Mouse (Mus musculus) testis, adult 2 months (tissue): ENCODE measurements at regions not wholly inside any gene's neighbourhood (a gene's known extent, or its start where the extent isn't known, plus 50 kb on each side); places are given as distances from the start of the nearest gene placed in this dataset.

Experiments used
- H3K27ac ChIP-seq: fragments of 200-500 bp; 2 replicates; pipeline ENCODE4 v1.5.1; 2012; ENCODE audit warnings: low read depth, low read length; ENCODE audit not compliant: control insufficient read depth, insufficient read depth
- H3K27me3 ChIP-seq: fragments of 200-500 bp; 2 replicates; pipeline ENCODE4 v1.6.1; 2012; ENCODE audit warnings: mild to moderate bottlenecking, low read length, moderate library complexity; ENCODE audit not compliant: control insufficient read depth, insufficient read depth
- H3K36me3 ChIP-seq: fragments of 200-500 bp; 2 replicates; pipeline ENCODE4 v1.6.1; 2012; ENCODE audit warnings: mild to moderate bottlenecking, low read length; ENCODE audit not compliant: control insufficient read depth, insufficient read depth
- H3K4me1 ChIP-seq: fragments of 200-500 bp; 2 replicates; pipeline ENCODE4 v1.6.1; 2012; ENCODE audit warnings: low read length; ENCODE audit not compliant: control insufficient read depth, insufficient read depth
- H3K4me3 ChIP-seq: fragments of 200-500 bp; 2 replicates; pipeline ENCODE4 v1.5.1; 2012; ENCODE audit warnings: low read depth, mild to moderate bottlenecking, low read length, moderate library complexity, mixed read lengths; ENCODE audit not compliant: control insufficient read depth
- CTCF ChIP-seq: fragments of 200-500 bp; IDR thresholded peaks from 2 replicates; pipeline ENCODE4 v1.5.1; 2012; ENCODE audit warnings: low read depth, mild to moderate bottlenecking, inconsistent platforms, low read length, moderate library complexity; ENCODE audit not compliant: control insufficient read depth, insufficient read depth, insufficient replicate concordance
- POLR2A ChIP-seq: fragments of 200-500 bp; IDR thresholded peaks from 2 replicates; pipeline ENCODE4 v1.6.1; 2012; ENCODE audit warnings: low read depth, mild to moderate bottlenecking, inconsistent platforms, low read length, moderate library complexity; ENCODE audit not compliant: control insufficient read depth

DNA sequence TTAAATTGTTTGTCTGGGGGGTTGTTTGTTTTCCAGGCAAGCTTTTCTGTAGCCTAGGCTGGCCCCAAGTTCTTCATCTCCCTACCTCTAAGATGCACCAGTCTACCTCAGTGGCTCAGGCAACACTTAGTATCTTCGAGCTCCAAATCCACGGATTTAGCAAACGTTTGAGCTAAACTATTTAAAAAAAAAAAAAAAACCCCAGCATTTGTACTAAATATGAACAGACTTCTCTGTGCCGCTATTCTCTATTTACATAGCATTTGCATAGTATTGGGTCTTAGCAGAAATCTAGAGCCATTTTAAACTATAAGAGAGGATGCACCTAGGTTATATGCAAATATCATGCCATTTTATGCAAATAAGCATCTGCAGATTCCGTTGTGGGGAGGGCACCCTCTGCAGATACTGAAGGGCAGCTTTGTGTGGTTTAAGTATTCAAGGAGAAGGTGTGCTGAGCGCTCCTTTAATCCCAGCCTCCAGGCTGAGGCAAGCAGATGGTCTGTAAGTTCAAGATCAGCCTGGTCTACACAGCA, 123.4 kb upstream of the Slc22a12 start:
- H3K36me3 ChIP-seq = no peaks in the 10 kb centered on the region
- no peak overlapping the region for H3K4me3 ChIP-seq
- H3K27me3 ChIP-seq = no peaks in the 10 kb centered on the region
- H3K27ac ChIP-seq = no peak overlapping the region
- peaks cover 3% of the 10 kb centered on the region for H3K4me1 ChIP-seq
- TF ChIP-seq POLR2A = no peak
- TF ChIP-seq CTCF = no peak

DNA sequence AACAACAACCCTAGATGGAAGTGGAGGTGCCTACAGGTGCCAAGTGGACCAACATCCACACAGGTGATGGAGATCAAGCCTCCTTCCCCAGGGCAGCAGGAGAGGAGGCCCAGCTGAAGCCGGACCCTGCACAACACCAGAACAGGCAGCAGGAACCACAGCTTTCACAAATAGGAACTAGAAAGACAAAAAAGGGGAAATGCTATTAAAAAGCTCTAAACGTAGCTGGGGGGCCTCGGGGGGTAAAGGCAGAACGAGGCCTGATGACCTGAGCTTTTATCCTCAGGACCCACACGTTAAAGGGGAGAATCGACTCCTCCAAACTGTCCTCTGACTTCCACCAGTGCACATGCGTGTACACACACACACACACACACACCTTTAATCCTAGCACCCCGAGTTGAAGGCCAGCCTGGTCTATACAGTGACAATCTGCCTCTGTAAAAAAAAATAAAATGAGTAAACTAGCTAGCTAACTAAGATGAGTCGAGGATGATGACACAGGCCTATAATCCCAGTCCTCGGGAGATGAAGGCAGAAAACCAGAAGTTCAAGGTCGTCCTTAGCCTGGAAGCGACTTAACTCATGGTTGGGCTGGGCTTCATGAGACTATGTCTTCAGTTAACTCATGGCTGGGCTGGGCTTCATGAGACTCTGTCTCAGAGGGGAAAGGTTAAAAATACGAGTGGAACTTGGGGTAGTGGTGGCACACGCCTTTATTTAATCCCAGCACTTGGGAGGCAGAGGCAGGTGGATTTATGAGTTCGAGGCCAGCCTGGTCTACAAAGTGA, 122.6 kb upstream of the Slc22a12 start:
- Histone ChIP-seq H3K4me3 (no peak overlapping the region), H3K4me1 (peaks cover 3% of the 10 kb centered on the region), H3K27ac (no peak overlapping the region), H3K36me3 (no peaks in the 10 kb centered on the region), H3K27me3 (no peaks in the 10 kb centered on the region)
- no peak for TF ChIP-seq POLR2A
- no peak for TF ChIP-seq CTCF

DNA sequence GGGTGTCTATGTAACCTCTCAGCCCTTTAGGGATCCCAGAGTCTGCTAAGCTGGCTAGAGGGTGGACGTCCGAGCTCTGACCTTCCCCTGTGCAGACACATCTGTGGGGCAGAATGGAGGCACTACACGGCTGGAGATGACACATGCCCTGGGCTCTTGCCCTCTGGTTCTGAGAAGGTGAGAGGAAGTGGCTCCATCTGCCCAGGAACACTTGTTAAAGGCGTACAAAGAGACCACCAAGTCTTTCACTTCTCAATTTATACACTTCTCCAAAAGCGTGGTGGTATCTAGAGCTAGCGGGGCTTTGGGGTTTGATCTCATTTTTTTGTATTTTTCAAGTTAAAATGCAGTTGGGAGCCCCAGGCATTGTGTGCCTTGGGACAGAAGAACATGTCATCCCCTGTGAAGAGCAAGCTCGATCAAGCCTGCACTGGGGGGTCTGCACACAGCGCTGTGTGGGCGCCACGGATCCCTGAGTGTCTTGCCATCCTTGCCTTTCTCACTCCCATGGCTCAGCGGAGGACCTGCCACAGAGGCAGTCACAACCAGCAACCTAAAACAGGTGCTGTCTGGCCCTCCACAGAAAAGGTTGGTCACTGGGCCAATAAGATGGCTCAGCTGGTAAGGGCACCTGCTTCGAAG, 121.6 kb upstream of the Slc22a12 start:
- H3K36me3 ChIP-seq = no peaks in the 10 kb centered on the region
- H3K4me3 ChIP-seq = no peak overlapping the region
- peaks cover 3% of the 10 kb centered on the region for H3K4me1 ChIP-seq
- H3K27ac ChIP-seq = no peak overlapping the region
- H3K27me3 ChIP-seq = no peaks in the 10 kb centered on the region
- TF ChIP-seq POLR2A = no peak

DNA sequence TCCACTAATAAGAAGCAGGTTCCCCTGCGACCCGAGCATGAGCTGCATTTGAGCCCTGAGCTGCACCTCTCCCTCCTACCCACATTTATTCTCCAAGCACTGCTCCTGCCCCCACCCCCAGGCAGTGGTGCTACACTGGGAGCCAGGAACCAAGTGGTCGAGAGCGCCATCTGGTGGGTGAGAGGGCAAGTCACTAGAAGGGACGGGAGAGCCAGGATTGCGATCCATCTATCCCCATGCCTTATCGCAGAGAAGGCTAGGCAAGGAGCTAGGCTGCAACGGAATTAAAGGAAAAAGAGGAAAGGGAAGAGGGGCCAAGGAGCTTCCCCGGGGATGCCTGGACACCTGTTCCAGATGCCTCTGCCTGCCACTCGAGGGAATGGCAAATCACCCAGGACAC, 120.6 kb upstream of the Slc22a12 start:
- Histone ChIP-seq H3K4me1 (peaks cover 3% of the 10 kb centered on the region), H3K27ac (no peak overlapping the region), H3K4me3 (no peak overlapping the region), H3K27me3 (no peaks in the 10 kb centered on the region), H3K36me3 (no peaks in the 10 kb centered on the region)
- TF ChIP-seq POLR2A = no peak
- peak; percentile 88 for TF ChIP-seq CTCF

DNA sequence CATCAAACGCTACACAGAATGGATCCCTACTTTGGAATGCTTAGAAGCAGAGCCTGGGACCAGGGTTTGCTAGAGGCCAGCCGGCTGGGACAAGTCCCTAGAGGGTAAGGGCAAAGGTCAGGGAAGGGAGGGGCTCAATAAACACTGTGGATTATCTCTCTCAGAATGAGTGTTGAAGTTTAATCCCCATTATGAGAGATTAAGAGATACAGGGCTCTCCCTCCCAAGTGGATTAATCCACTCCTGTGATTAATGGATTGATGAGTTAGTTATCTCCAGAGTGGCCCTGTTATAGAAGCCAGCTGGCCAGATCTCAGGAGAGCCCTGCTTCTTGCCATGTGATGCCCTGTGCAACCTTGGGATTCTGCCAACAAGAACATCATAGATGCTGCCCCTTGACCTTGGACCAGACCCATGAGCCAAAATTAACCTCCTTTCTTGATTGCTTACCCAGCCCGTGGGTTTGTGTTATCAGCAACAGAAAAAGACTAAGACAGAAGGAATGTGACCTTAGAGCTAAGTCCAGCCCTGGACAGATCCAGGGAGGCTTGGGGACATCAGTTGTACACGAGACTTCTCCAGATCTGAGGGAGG, 119.6 kb upstream of the Slc22a12 start:
- no peaks in the 10 kb centered on the region for H3K27me3 ChIP-seq
- TF ChIP-seq CTCF = no peak
- no peak for TF ChIP-seq POLR2A
- H3K27ac ChIP-seq = no peak overlapping the region
- H3K4me3 ChIP-seq = no peak overlapping the region
- H3K4me1 ChIP-seq = peaks cover 3% of the 10 kb centered on the region
- H3K36me3 ChIP-seq = no peaks in the 10 kb centered on the region

DNA sequence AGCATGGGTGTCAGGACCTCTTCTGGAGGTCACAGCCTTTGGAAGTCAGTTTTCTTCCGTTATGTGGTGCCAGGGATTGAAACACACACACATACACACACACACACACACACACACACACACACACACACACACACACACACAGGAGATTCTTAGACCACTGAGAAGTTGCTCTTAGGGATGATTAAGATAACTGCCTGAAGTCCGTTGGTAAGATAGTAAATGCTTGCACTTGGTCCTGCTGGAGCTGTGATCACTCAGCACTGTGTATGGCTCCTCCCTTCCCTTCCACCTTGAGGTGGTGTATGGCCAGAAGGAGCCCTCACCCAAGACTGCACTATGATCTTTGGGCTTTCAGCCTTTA, 118.7 kb upstream of the Slc22a12 start:
- Histone ChIP-seq H3K4me3 (no peak overlapping the region), H3K27ac (no peak overlapping the region), H3K27me3 (no peaks in the 10 kb centered on the region), H3K4me1 (peaks cover 3% of the 10 kb centered on the region), H3K36me3 (no peaks in the 10 kb centered on the region)
- TF ChIP-seq CTCF (no peak), POLR2A (no peak)

DNA sequence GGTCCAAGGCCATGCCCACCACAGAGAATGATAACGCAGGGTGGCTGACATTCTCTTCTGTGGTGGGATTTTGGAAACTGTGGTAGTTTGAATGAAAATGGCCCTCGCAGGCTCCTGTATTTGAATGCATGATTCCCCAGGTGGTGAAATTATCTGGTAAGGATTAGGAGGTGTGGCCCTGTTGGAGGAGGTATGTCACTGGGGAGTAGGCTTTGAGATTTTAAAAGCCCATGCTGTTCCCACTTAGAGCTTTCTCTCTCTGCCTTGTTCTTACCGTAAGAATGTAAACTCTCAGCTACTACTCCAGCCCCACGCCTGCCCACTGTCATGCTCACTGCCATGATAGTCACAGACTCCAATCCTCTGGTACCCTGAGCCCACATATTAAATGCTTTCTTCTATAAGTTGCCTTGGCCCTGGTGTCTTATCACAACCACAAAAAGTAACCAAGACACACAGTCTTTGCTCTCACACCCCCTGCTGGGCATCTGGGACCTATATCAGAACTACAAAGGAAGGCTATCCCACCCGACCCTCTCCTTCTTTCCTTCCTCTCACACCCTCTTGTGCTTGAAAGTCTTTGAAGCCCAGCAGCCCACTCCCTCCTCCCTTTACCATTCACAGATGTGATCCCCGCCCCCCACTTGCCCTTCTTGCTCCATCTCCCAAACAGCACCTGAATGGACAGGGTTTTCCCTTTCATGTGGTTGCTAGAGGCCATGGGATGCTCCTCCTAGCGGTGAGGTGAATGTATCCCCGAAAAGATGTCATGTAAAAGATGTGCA, 118.1 kb upstream of the Slc22a12 start:
- Histone ChIP-seq H3K27me3 (no peaks in the 10 kb centered on the region), H3K36me3 (no peaks in the 10 kb centered on the region), H3K4me3 (no peak overlapping the region), H3K27ac (no peak overlapping the region), H3K4me1 (peaks cover 3% of the 10 kb centered on the region)
- no peak for TF ChIP-seq POLR2A
